8 mouse cellular contexts compared by ENCODE assay signal in genomic region chr2:131234970-131235635, GRCm38 (mm10). TPM values are rescaled to one million over a fixed set of nuclear protein-coding genes. Genes with fewer than 3 reads are reported as not detected.
A peak's percentile ranks its signal among the peaks of the same experiment; 100 is the strongest.
DNase-seq lines count a peak whose midpoint lies in the region; ATAC-seq and TF ChIP-seq lines count a peak whose summit lies in the region.

No protein-coding gene starts in this region.

- ATAC-seq in hindbrain, embryonic 11.5 days (ENCODE audit: low FRiP score) = no peak
- ATAC-seq in limb, embryonic 14.5 days (ENCODE audit: low FRiP score, low read depth) = no peak
- no peak for ATAC-seq in midbrain, embryonic 16.5 days

- 82% methylated on average over 7 of the region's 7 CpGs for WGBS in hindbrain, embryonic 11.5 days
- WGBS in limb, embryonic 14.5 days = 75% methylated on average over 7 of the region's 7 CpGs
- WGBS in midbrain, embryonic 16.5 days = 82% methylated on average over 7 of the region's 7 CpGs

- H3K27me3 ChIP-seq in hindbrain, embryonic 11.5 days (ENCODE audit: control insufficient read depth, insufficient read depth, low read length) = no peaks in the 10 kb centered on the region
- no peaks in the 10 kb centered on the region for H3K27me3 ChIP-seq in limb, embryonic 14.5 days (ENCODE audit: control insufficient read depth, insufficient read depth, low read length)
- H3K27me3 ChIP-seq in midbrain, embryonic 16.5 days (ENCODE audit: control insufficient read depth, insufficient read depth, low read depth, low read length) = no peaks in the 10 kb centered on the region

- H3K4me1 ChIP-seq in hindbrain, embryonic 11.5 days (replicated peaks; ENCODE audit: control insufficient read depth, insufficient read depth, low read length) = peaks cover 5% of the 10 kb centered on the region; the same call in 1 of the 2 replicates
- peaks cover 14% of the 10 kb centered on the region for H3K4me1 ChIP-seq in limb, embryonic 14.5 days (ENCODE audit: control insufficient read depth, insufficient read depth, low read length)
- H3K4me1 ChIP-seq in midbrain, embryonic 16.5 days (ENCODE audit: control insufficient read depth, insufficient read depth, low read length) = peaks cover 11% of the 10 kb centered on the region

- no peaks in the 10 kb centered on the region for H3K9me3 ChIP-seq in hindbrain, embryonic 11.5 days (ENCODE audit: control insufficient read depth, low read length)
- no peaks in the 10 kb centered on the region for H3K9me3 ChIP-seq in limb, embryonic 14.5 days (ENCODE audit: control insufficient read depth, low read length)
- no peaks in the 10 kb centered on the region for H3K9me3 ChIP-seq in midbrain, embryonic 16.5 days (replicated peaks; ENCODE audit: control insufficient read depth, low read length, poor library complexity, severe bottlenecking)

- H3K4me2 ChIP-seq in hindbrain, embryonic 11.5 days (replicated peaks; ENCODE audit: low read depth, low read length) = peak overlapping the region; percentile 84; the same call in 1 of the 2 replicates
- H3K4me2 ChIP-seq in limb, embryonic 14.5 days (replicated peaks; ENCODE audit: low read depth, low read length, severe bottlenecking) = peak overlapping the region; percentile 88
- H3K4me2 ChIP-seq in midbrain, embryonic 16.5 days (ENCODE audit: low read length) = peak overlapping the region; percentile 95; the same call in 1 of the 2 replicates

- no peak overlapping the region for H3K4me3 ChIP-seq in hindbrain, embryonic 11.5 days (ENCODE audit: low read depth, low read length)
- H3K4me3 ChIP-seq in limb, embryonic 14.5 days (replicated peaks; ENCODE audit: low read length) = peak overlapping the region; percentile 64; the same call in 1 of the 2 replicates
- H3K4me3 ChIP-seq in midbrain, embryonic 16.5 days (ENCODE audit: low read depth, low read length) = no peak overlapping the region

- peak; percentile 65 to 71 for DNase-seq in B cell, adult 2 months
- DNase-seq in MN1 (ENCODE audit: low spot score) = peak; percentile 30
- DNase-seq in hindbrain, embryonic 11.5 days (ENCODE audit: low spot score) = no peak
- DNase-seq in limb, embryonic 14.5 days (ENCODE audit: low spot score) = no peak
- no peak for DNase-seq in ovary, postnatal 14 days (ENCODE audit: low spot score)
- DNase-seq in urinary bladder, adult 2 months (ENCODE audit: low spot score) = no peak
- DNase-seq in cerebellum, adult 9-10 months = no peak

- no peak overlapping the region for H3K9ac ChIP-seq in hindbrain, embryonic 11.5 days (ENCODE audit: low read depth, low read length)
- H3K9ac ChIP-seq in limb, embryonic 14.5 days (ENCODE audit: low read depth, low read length, severe bottlenecking) = peak overlapping the region; percentile 81; the same call in 1 of the 2 replicates
- no peak overlapping the region; the same call in 1 of the 2 replicates for H3K9ac ChIP-seq in midbrain, embryonic 16.5 days (ENCODE audit: low read depth, low read length)

- no peaks in the 10 kb centered on the region for H3K36me3 ChIP-seq in hindbrain, embryonic 11.5 days (ENCODE audit: control insufficient read depth, insufficient read depth, low read length)
- peaks cover 22% of the 10 kb centered on the region for H3K36me3 ChIP-seq in limb, embryonic 14.5 days (ENCODE audit: control insufficient read depth, insufficient read depth, low read length)
- no peaks in the 10 kb centered on the region for H3K36me3 ChIP-seq in midbrain, embryonic 16.5 days (ENCODE audit: control insufficient read depth, insufficient read depth, low read length)

- no peak for TF ChIP-seq POLR2A in limb, embryonic 14.5 days (IDR thresholded peaks at IDR 0.05; ENCODE audit: borderline replicate concordance, extremely low read depth, insufficient read depth, insufficient read length)

- no peak overlapping the region for H3K27ac ChIP-seq in hindbrain, embryonic 11.5 days (ENCODE audit: low read depth, low read length)
- no peak overlapping the region for H3K27ac ChIP-seq in limb, embryonic 14.5 days (replicated peaks; ENCODE audit: low read depth, low read length)
- H3K27ac ChIP-seq in midbrain, embryonic 16.5 days (ENCODE audit: low read length) = no peak overlapping the region

RNA-seq across cellular contexts. Expression of gene Mavs, which starts 1.2 kb away (rescaled TPM):
- 8.7 and 10.7 TPM in 2 replicates for polyA plus RNA-seq in hindbrain, embryonic 11.5 days (2014; fragmentation: Nextera tagmentation; extraction: Ambion mirVana)
- polyA plus RNA-seq in limb, embryonic 14.5 days (2012; rRNA removed) = 27.4 and 37.2 TPM in 2 replicates
- 17.2 and 18.6 TPM in 2 replicates for polyA plus RNA-seq in limb, embryonic 14.5 days (2014; fragmentation: Nextera tagmentation; extraction: Ambion mirVana)
- polyA plus RNA-seq in midbrain, embryonic 16.5 days (2015; fragmentation: Nextera tagmentation; extraction: Ambion mirVana) = 6.7 and 6.9 TPM in 2 replicates
- 47.2 and 50.2 TPM in 2 replicates for polyA plus RNA-seq in urinary bladder, adult 2 months (2012; rRNA removed)

RNA-seq across cellular contexts. Expression of gene Pank2, which starts 27.2 kb away (rescaled TPM):
- polyA plus RNA-seq in hindbrain, embryonic 11.5 days (2014; fragmentation: Nextera tagmentation; extraction: Ambion mirVana) = 49.6 and 58.0 TPM in 2 replicates
- polyA plus RNA-seq in limb, embryonic 14.5 days (2012; rRNA removed) = 44.7 and 47.2 TPM in 2 replicates
- 44.6 and 50.0 TPM in 2 replicates for polyA plus RNA-seq in limb, embryonic 14.5 days (2014; fragmentation: Nextera tagmentation; extraction: Ambion mirVana)
- polyA plus RNA-seq in midbrain, embryonic 16.5 days (2015; fragmentation: Nextera tagmentation; extraction: Ambion mirVana) = 20.3 and 22.6 TPM in 2 replicates
- polyA plus RNA-seq in urinary bladder, adult 2 months (2012; rRNA removed) = 27.0 and 33.0 TPM in 2 replicates

RNA-seq across cellular contexts. Expression of gene Ap5s1, which starts 28.2 kb away (rescaled TPM):
- polyA plus RNA-seq in hindbrain, embryonic 11.5 days (2014; fragmentation: Nextera tagmentation; extraction: Ambion mirVana) = 23.9 and 25.2 TPM in 2 replicates
- 29.5 and 50.9 TPM in 2 replicates for polyA plus RNA-seq in limb, embryonic 14.5 days (2012; rRNA removed)
- 25.9 and 26.7 TPM in 2 replicates for polyA plus RNA-seq in limb, embryonic 14.5 days (2014; fragmentation: Nextera tagmentation; extraction: Ambion mirVana)
- 33.0 and 34.7 TPM in 2 replicates for polyA plus RNA-seq in midbrain, embryonic 16.5 days (2015; fragmentation: Nextera tagmentation; extraction: Ambion mirVana)
- 40.0 and 44.7 TPM in 2 replicates for polyA plus RNA-seq in urinary bladder, adult 2 months (2012; rRNA removed)

RNA-seq across cellular contexts. Expression of gene Spef1, which starts 48.0 kb away (rescaled TPM):
- polyA plus RNA-seq in hindbrain, embryonic 11.5 days (2014; fragmentation: Nextera tagmentation; extraction: Ambion mirVana) = 7.7 and 9.4 TPM in 2 replicates
- 16.3 and 18.2 TPM in 2 replicates for polyA plus RNA-seq in limb, embryonic 14.5 days (2012; rRNA removed)
- polyA plus RNA-seq in limb, embryonic 14.5 days (2014; fragmentation: Nextera tagmentation; extraction: Ambion mirVana) = 6.7 and 8.1 TPM in 2 replicates
- polyA plus RNA-seq in midbrain, embryonic 16.5 days (2015; fragmentation: Nextera tagmentation; extraction: Ambion mirVana) = 9.5 and 11.2 TPM in 2 replicates
- 10.3 and 12.4 TPM in 2 replicates for polyA plus RNA-seq in urinary bladder, adult 2 months (2012; rRNA removed)

RNA-seq across cellular contexts. Expression of gene Cdc25b, which starts 48.4 kb away (rescaled TPM):
- 102 and 106 TPM in 2 replicates for polyA plus RNA-seq in hindbrain, embryonic 11.5 days (2014; fragmentation: Nextera tagmentation; extraction: Ambion mirVana)
- 76.4 and 88.9 TPM in 2 replicates for polyA plus RNA-seq in limb, embryonic 14.5 days (2012; rRNA removed)
- 52.1 and 56.2 TPM in 2 replicates for polyA plus RNA-seq in limb, embryonic 14.5 days (2014; fragmentation: Nextera tagmentation; extraction: Ambion mirVana)
- 16.2 and 18.5 TPM in 2 replicates for polyA plus RNA-seq in midbrain, embryonic 16.5 days (2015; fragmentation: Nextera tagmentation; extraction: Ambion mirVana)
- polyA plus RNA-seq in urinary bladder, adult 2 months (2012; rRNA removed) = 38.9 and 39.3 TPM in 2 replicates

Comparison
In these comparisons a context has a peak if more than half of its experiments do, and no peak if none do; other contexts are left out.
1. DNase-seq: peak in B cell, adult 2 months (2 of 2) and MN1 (single experiment); none in hindbrain, embryonic 11.5 days (single experiment), limb, embryonic 14.5 days (single experiment), ovary, postnatal 14 days (single experiment), urinary bladder, adult 2 months (single experiment) and cerebellum, adult 9-10 months (single experiment).
2. Peak in every context shown above with its lines, with median percentiles within 50 percentile points of each other: H3K4me2 ChIP-seq.